Mouse (Mus musculus) thymus, postnatal 25 days (tissue): ENCODE results near the gene Mrgprf.

Experiments used
- DNase-seq: peaks from one replicate; pipeline ENCODE4 v3.0.0; 2022

Gene Mrgprf

DNA sequence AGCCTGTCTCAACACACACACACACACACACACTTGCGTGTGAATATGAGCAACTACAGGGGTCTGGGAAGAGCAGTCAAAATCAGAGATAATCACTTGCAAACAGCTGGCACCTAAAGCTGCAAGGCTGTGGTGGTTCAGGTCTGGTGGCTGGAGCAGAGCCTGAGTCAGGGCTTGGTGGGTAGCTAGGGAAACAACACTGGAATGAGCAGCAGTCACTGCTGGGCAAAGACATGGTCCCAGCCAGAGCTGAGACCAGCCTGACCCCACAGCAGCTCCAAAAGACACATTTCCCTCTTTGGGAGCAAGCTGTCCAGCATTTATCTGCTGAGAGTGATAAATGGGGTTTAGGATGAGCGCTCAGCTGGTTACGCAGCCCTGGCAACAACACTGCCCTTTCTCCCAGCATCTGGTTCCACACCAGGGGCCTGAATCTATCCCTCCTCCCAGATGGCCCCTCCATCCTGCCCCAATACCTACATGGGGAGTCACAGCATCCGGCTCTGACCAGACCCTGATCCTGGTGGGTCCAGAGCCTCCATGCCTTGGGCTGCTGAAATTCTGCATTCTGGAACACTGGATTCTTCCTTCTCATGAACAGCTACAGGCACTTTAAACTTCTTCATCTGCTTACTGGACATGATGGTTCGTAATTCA lies 39.7 kb downstream of the Mrgprf start:
- no peak for DNase-seq
